Mouse (Mus musculus) stomach, postnatal 0 days (tissue): ENCODE measurements around the gene Pcyt1a.

Experiments
- CTCF ChIP-seq: IDR thresholded peaks from 2 replicates; pipeline ENCODE4 v1.5.1; 2016; ENCODE audit warnings: antibody characterized with exemption, low read depth, mild to moderate bottlenecking, moderate library complexity
- EP300 ChIP-seq: optimal IDR thresholded peaks from 2 replicates; pipeline ENCODE3; 2016; ENCODE audit warnings: antibody characterized with exemption

- no peak for TF ChIP-seq CTCF
- no peak for TF ChIP-seq EP300
Measured at GRCm38 (mm10) chr16:32431047-32431591, 398 bp downstream of the Pcyt1a start.
